Mouse (Mus musculus): ENCODE results near the gene Amz2.
A peak's percentile ranks its signal among the peaks of the same experiment; 100 is the strongest.

Amz2 gene

GRCm38 (mm10) chr11:109425392-109426271, at the start of gene Amz2:
TSS of gene Amz2 (plus strand) at chr11:109425946.
- peak; percentile 99 for DNase-seq (ENCODE audit: low read depth)

DNA sequence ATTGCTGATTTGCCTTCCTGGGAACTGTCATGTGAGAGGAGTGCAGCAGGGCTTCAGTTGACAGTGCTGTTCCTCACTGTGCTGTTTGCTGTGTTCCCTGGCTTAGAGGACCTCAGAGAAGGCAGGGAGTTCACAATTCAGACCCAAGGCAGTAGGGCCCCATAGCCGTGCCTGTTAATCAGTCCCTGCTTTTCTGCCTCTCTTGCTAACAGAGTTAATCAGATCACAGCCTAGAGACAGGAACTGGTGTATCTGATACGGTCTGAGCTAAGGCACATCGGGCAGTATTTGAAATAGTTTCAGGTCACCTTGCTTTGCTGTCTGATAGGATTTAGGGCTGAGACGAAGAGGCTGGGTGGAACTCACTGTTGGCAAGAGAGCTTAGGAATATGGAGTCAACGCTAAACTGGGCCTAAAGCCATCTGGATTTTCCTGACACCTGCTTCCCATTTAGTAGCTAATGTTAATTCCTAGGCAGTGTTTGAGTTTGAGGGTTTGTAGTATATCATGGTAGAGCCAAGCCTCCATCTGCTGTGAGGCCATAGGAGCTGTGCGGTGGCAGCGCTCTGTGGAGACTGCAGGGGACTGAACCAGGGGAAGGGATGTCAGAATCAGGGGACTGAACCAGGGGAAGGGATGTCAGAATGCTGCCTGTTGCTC, 49.1 kb upstream of the Amz2 start:
- DNase-seq (ENCODE audit: low read depth): no peak

GRCm38 (mm10) chr11:109377477-109377876, 48.3 kb upstream of the Amz2 start:
- no peak for DNase-seq (ENCODE audit: low read depth)

DNA sequence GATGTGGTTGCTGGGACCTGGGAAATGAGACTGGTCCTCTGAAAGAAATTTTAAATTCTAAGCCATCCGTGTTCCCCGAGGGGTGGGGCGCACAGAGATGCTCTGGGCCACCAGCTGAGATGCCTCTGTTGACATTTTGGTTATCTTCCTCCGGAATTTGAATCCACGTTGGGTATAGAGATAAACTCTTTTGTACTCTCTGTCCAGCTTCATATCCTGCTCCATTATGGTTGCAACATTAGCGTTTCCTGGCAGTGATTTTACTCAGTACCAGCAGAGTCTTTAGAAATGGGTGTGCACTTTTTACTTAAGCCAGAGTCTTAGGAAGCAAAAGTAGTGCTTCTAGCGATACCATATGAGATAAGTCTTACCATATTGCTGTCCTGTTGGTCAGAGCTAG, 47.7 kb upstream of the Amz2 start:
- no peak for DNase-seq (ENCODE audit: low read depth)

DNA sequence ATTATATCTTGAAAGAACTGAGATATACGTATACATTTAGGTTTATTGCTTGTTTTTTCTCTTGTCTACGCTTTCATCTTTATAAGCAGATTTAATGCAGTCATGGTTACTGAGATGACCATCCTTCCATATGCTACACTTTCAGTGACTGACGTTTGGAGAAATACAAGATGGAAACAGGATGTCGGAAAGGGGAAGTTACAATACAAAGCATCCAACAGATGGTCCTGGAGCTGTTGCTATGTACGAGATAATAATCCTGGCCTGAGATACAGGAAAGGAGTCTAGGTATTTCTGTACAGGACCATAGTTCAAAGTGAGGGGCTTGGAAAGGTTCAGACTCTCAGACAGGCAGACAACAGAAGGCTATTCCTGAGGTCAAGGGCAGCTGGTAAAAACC, 45.1 kb upstream of the Amz2 start:
- DNase-seq (ENCODE audit: low read depth): peak; percentile 32

DNA sequence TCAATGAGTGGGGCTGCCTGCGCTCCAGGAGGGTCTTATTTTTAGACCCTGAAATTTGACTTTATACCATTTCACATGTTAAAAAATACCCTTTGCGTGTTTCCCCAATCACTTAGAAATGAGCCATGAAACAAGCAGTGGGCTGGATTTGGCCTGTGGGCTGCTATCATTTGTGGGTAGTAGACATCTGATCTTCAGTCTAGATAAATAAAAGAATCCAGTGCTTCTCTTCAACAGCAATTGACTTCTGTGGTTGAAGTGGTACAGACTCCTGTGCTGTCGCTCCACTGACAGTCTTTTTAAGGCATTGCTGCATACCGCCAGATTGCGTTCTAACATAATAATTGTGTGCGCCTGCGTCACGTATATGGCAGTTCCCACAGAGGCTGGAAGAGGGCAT, 40.5 kb upstream of the Amz2 start:
- no peak for DNase-seq (ENCODE audit: low read depth)

DNA sequence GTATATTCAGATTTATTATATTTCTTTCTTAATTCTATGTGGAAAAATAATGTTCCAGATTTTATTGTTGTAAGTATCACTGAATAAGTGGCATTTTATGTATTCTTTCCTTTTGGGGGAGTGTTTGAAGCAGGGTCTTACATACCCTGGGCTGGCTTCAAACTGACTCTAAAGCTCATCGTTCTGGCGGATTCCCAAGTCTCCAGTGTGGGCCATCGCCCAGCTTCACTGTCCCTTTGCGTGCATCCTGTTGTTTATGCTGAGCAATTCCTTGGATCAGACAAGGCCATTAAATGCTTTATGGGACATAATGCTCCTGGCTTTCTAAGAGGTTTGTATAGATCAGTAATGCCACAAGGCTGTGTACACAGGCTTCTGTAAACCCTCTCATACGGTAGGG, 36.7 kb upstream of the Amz2 start:
- DNase-seq (ENCODE audit: low read depth): no peak

GRCm38 (mm10) chr11:109391200-109391599, 34.5 kb upstream of the Amz2 start:
- DNase-seq (ENCODE audit: low read depth): no peak

- no peak for DNase-seq (ENCODE audit: low read depth)
Measured at GRCm38 (mm10) chr11:109391760-109392159, 34.0 kb upstream of the Amz2 start.

DNA sequence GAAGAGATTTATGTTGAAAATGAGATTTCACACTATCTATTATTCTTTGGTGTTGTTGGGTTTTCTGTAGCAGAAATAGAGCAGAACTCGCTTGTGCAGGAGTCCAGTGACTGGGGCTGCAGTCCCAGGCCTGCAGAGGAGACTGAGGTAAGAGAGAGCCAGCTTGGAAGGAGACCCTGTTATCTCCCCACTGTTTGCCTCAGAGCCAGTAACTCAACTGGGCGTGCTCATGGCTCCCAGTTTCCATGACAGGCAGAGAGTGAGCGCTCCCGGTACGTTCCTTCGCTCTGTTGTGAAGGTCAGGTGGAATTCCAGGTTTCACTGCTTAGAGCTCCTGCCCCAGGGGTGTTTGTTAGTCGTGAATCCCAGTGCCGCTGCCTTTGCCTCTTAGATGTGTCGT, 33.1 kb upstream of the Amz2 start:
- no peak for DNase-seq (ENCODE audit: low read depth)

- no peak for DNase-seq (ENCODE audit: low read depth)
Measured at GRCm38 (mm10) chr11:109394758-109395157, 31.0 kb upstream of the Amz2 start.

DNA sequence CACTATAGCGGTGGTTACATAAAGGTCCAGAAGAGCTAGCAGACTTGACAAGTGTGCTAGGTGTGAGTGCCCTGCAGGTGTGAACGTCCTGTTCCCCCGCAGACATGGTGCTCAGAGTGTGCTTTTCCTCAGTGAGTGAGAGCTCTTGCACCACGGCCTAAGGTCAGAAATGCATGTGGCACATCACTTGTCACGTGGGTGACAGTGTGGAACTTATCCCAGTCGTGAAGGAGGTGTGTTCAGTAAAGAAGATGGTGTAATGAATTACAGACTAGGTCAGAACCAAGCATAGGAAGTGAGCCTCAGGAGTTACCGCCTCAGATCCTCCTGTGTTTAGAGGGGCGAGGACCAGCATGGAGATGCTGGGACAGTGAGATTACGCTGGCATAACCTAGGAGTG, 30.5 kb upstream of the Amz2 start:
- no peak for DNase-seq (ENCODE audit: low read depth)

DNA sequence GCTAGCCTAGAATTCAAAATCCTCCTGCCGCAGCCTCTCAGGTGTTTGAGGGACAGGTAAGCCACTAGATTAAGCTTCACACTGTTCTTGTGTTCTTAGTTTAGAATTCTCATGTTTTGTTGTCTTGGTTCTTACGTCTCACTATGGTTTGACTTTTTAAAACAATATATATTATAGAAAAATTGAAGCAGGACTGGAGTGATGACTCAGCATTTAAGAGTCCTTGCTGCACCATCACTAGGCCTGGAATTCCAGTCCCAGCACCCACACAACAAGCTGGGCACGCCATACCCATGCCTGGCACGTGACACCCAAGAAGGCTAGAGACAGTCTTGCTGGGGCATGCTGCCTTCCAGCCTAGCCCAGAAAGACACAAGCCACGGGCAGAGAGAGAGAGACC, 19.3 kb upstream of the Amz2 start:
- DNase-seq (ENCODE audit: low read depth): no peak

DNA sequence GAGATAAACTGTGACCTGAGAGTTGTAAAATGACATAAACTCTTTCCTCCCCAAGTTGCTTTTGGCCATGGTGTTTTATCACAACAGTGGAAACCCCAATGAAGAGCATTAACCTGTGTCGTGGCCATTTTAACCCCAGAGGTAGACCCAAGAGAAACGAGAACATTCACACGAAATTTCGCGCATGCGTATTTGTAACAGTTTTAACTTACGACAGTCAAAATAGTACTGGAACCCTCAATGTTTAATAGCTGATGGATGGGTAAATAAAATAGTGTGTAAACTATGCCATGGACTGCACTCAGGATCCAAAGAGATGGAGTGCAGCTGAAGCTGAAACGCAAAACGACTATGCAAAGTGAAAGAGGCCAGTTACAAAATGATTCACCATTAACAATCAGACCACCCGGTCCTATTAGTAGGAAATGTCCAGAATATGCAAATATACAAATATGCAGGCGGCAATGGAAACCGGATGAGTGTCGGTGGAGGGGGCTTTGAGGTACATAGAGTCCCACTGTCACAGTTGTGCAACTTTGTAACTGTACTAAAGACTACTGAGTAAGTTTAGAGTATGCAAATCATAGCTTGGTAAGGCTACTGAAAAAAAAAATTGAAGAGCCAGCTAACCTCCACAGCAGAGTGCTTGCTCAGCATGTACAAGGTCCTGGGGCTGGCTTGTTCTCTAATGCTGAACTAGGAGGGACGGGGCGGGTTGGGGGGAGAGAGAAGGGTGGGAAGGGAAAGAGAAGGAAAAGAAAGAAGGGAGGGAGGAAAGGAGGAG, 15.4 kb upstream of the Amz2 start:
- DNase-seq (ENCODE audit: low read depth): no peak

GRCm38 (mm10) chr11:109413617-109414016, 12.1 kb upstream of the Amz2 start, which contains the start of gene 9930022D16Rik:
TSS of gene 9930022D16Rik (plus strand) at chr11:109413917.
- no peak for DNase-seq (ENCODE audit: low read depth)

- no peak for DNase-seq (ENCODE audit: low read depth)
Measured at GRCm38 (mm10) chr11:109414802-109415201, 10.9 kb upstream of the Amz2 start.

- no peak for DNase-seq (ENCODE audit: low read depth)
Measured at GRCm38 (mm10) chr11:109416709-109417420, 8.9 kb upstream of the Amz2 start.

DNA sequence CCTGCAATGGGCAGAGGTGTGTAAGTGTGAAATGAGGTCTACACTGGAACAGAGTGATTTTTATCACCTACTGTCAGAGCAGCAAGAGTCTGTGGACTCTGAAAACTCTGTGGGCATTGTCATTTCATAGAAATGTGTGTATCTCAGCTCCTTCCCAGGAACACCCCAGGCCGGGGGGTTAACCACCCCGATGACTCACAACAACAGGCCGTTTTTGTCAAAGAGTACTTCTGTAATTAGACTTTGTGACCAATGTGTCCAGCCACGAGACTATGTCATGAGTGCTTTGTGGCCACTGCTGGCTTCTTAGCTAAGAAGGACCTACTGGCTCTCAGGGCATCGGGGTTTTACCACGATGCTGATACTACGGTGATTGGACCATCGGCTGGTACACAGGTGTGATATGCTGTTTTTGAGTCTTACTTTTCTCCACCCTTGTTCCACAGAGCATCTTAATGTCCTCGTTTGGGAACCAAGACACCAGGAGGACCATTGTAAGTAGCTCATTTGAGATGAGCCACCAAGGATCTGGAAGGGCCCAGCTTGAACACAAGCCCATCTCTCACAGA, 8.2 kb upstream of the Amz2 start:
- DNase-seq (ENCODE audit: low read depth): no peak

DNA sequence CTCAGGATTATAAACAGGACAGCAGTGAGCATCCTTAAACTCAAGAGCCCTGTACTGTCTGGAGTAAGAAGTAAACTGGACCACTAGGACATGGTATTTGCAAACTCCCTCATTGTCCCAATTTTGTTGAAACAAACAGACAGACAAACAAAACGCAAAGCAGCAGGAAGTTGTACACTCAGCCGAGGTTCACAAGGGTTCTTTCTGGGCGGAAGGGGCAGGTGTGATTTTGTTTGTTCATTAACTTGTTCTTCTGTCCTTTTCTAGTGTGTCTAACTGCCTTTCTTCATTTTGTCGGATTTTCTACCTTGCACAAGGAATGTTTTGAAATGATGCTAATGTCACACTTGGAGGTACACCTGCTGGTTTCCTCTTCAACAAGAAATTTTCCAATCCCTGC, 6.3 kb upstream of the Amz2 start:
- no peak for DNase-seq (ENCODE audit: low read depth)

- DNase-seq (ENCODE audit: low read depth): no peak
Measured at GRCm38 (mm10) chr11:109419961-109420566, 5.7 kb upstream of the Amz2 start.

- no peak for DNase-seq (ENCODE audit: low read depth)
Measured at GRCm38 (mm10) chr11:109420567-109420962, 5.2 kb upstream of the Amz2 start.

Data from c-Kit-positive CD71-negative TER-119-negative erythroid progenitor cells, embryonic 14.5 days (primary cell).